Mouse (Mus musculus): ENCODE data around the gene Rab7b.

- TF ChIP-seq POLR2A (IDR thresholded peaks at IDR 0.05; ENCODE audit: borderline replicate concordance, extremely low read depth, insufficient read depth, insufficient read length, poor library complexity, severe bottlenecking) (no peak), CTCF (IDR thresholded peaks at IDR 0.05; ENCODE audit: borderline replicate concordance, extremely low read depth, insufficient read depth, insufficient read length) (no peak)
Measured at GRCm38 (mm10) chr1:131751891-131752311, 63.4 kb downstream of the Rab7b start.
